Mouse (Mus musculus): ENCODE data around the gene Gm49359.
"Not testable (repeated sequence)": the region's sequence is repeated elsewhere in the genome, so short reads cannot be mapped to it uniquely, and the experiment has no call there.

Gm49359 gene

GRCm38 (mm10) chr13:62466424-62467334 lies at the start of gene Gm49359:
Gene Gm49359 (minus strand): TSS chr13:62466832.
- DNase-seq = peak; percentile 95 to 96

- not testable (repeated sequence) for DNase-seq
Observed at GRCm38 (mm10) chr13:62510641-62511420, 44.2 kb upstream of the Gm49359 start.

- DNase-seq = not testable (repeated sequence)
Observed at GRCm38 (mm10) chr13:62472661-62473060, 6.0 kb upstream of the Gm49359 start.

DNA sequence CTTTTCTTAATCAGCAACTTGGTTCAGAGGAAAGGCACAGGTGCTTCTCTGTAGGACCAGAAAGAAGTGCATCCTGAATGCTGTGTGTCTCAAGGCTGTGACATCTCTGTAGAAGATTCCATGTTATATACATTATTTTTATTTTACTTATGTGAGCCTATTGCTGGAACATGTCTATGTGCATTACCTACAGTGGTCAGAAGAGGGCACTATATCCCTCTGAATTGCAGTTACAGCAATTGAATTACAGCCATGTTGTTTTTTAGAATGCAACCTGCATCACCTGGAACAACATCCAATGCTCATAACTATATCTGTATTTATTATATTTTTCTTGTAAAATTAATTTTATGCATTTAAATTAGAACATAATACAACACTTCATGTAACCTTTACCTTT lies 3.3 kb upstream of the Gm49359 start:
- peak in 1 of 2 experiments; percentile 11 for DNase-seq
